Mouse (Mus musculus) forebrain, embryonic 14.5 days (tissue): ENCODE results near the gene Zfp524. TPM values are rescaled to one million over a fixed set of nuclear protein-coding genes. Genes with fewer than 3 reads are reported as not detected.

Experiments used
- ATAC-seq: fragments of 200-750 bp; cut with Nextera tagmentation; 2 replicates; pipeline ENCODE4 v1.8.0; 2017; ENCODE audit warnings: mild to moderate bottlenecking, moderate library complexity
- DNase-seq: peaks from one replicate; pipeline ENCODE4 v3.0.0-alpha.2; 2015; ENCODE audit warnings: low spot score
- H3K27ac ChIP-seq: fragments of 300-500 bp; sonication (generic); 2 replicates; pipeline ENCODE4 v1.5.1; 2014; ENCODE audit warnings: low read depth, mild to moderate bottlenecking, control low read depth, low read length, moderate library complexity
- H3K27me3 ChIP-seq: fragments of 300-500 bp; sonication (generic); replicated peaks from 2 replicates; pipeline ENCODE4 v1.6.1; 2014; ENCODE audit warnings: low read length, control low read depth, mixed read lengths; ENCODE audit not compliant: control insufficient read depth, insufficient read depth
- H3K36me3 ChIP-seq: fragments of 300-500 bp; sonication (generic); 2 replicates; pipeline ENCODE4 v1.6.1; 2014; ENCODE audit warnings: low read length, control low read depth; ENCODE audit not compliant: control insufficient read depth, insufficient read depth
- H3K4me1 ChIP-seq: fragments of 300-500 bp; sonication (generic); 2 replicates; pipeline ENCODE4 v1.6.1; 2014; ENCODE audit warnings: antibody characterized with exemption, low read length, control low read depth; ENCODE audit not compliant: control insufficient read depth, insufficient read depth
- H3K4me2 ChIP-seq: fragments of 300-500 bp; sonication (generic); 2 replicates; pipeline ENCODE4 v1.6.1; 2014; ENCODE audit warnings: mild to moderate bottlenecking, control low read depth, low read length
- H3K4me3 ChIP-seq: fragments of 300-500 bp; sonication (generic); 2 replicates; pipeline ENCODE4 v1.5.1; 2014; ENCODE audit warnings: low read depth, low read length, control low read depth
- H3K9ac ChIP-seq: fragments of 300-500 bp; sonication (generic); 2 replicates; pipeline ENCODE4 v1.6.1; 2014; ENCODE audit warnings: mild to moderate bottlenecking, low read length, control low read depth, moderate library complexity
- H3K9me3 ChIP-seq: fragments of 300-500 bp; sonication (generic); replicated peaks from 2 replicates; pipeline ENCODE4 v1.6.1; 2016; ENCODE audit warnings: low read length, control low read depth, mixed read lengths; ENCODE audit not compliant: control insufficient read depth
- WGBS: fragments of 180-500 bp; shearing (Covaris S2); extraction: QIAGEN DNeasy Blood & Tissue Kit; methylation state at CpG from one replicate; pipeline ENCODE4 v1.1.7; 2014; 5-methylcytosine and 5-hydroxymethylcytosine counted together
- polyA plus RNA-seq: library from polyadenylated mRNA; unstranded; fragments of >200 nt; fragmentation: Nextera tagmentation; extraction: Ambion mirVana; gene quantifications from 2 replicates; pipeline ENCODE4 v1.2.1, GENCODE M21; 2014

The Zfp524 gene
- polyA plus RNA-seq, 1 experiment from 2014 or later, result 13.5 TPM

- WGBS, result 9% methylated on average over 11 of the region's 12 CpGs
- DNase-seq (no peak), ATAC-seq (no peak)
- Histone ChIP-seq H3K27me3 (peaks cover 46% of the 10 kb centered on the region), H3K4me3 (peak overlapping the region; percentile 78), H3K9me3 (no peaks in the 10 kb centered on the region), H3K27ac (no peak overlapping the region), H3K9ac (peak overlapping the region; percentile 91), H3K36me3 (no peaks in the 10 kb centered on the region), H3K4me2 (peak overlapping the region; percentile 90), H3K4me1 (peaks cover 26% of the 10 kb centered on the region)
Observed at GRCm38 (mm10) chr7:5052438-5052837, 38.2 kb downstream of the Zfp524 start.

GRCm38 (mm10) chr7:5052931-5053343 lies 38.7 kb downstream of the Zfp524 start:
- DNase-seq (no peak), ATAC-seq (no peak)
- 6% methylated on average over 45 of the region's 45 CpGs for WGBS
- Histone ChIP-seq H3K4me1 (peaks cover 26% of the 10 kb centered on the region), H3K27me3 (peaks cover 51% of the 10 kb centered on the region), H3K36me3 (no peaks in the 10 kb centered on the region), H3K4me2 (peak overlapping the region; percentile 90), H3K27ac (no peak overlapping the region), H3K9ac (peak overlapping the region; percentile 91), H3K4me3 (peak overlapping the region; percentile 78), H3K9me3 (no peaks in the 10 kb centered on the region)

GRCm38 (mm10) chr7:5053456-5054179 lies 39.4 kb downstream of the Zfp524 start:
- Histone ChIP-seq H3K4me2 (peak overlapping the region; percentile 90), H3K27ac (no peak overlapping the region), H3K9ac (peak overlapping the region; percentile 91), H3K4me1 (peaks cover 26% of the 10 kb centered on the region), H3K9me3 (no peaks in the 10 kb centered on the region), H3K36me3 (no peaks in the 10 kb centered on the region), H3K4me3 (peak overlapping the region; percentile 78), H3K27me3 (peaks cover 54% of the 10 kb centered on the region)
- no peak for ATAC-seq
- DNase-seq, result no peak
- WGBS, result 10% methylated on average over 32 of the region's 32 CpGs

- no peaks in the 10 kb centered on the region for H3K36me3 ChIP-seq
- DNase-seq (peak; percentile 60), ATAC-seq (no peak)
- H3K27me3 ChIP-seq, result peaks cover 54% of the 10 kb centered on the region
- peak overlapping the region; percentile 56 for H3K4me2 ChIP-seq
- peak overlapping the region; percentile 50 for H3K4me3 ChIP-seq
- 5% methylated on average over 35 of the region's 55 CpGs for WGBS
- H3K9me3 ChIP-seq, result no peaks in the 10 kb centered on the region
- peak overlapping the region; percentile 77 for H3K9ac ChIP-seq
- peak overlapping the region; percentile 5; the same call in 1 of the 2 replicates for H3K27ac ChIP-seq
- H3K4me1 ChIP-seq, result peaks cover 32% of the 10 kb centered on the region
Observed at GRCm38 (mm10) chr7:5056651-5057263, 42.5 kb downstream of the Zfp524 start.

GRCm38 (mm10) chr7:5057381-5057780 lies 43.2 kb downstream of the Zfp524 start:
- DNase-seq (no peak), ATAC-seq (no peak)
- peak overlapping the region; percentile 56 for H3K4me2 ChIP-seq
- H3K36me3 ChIP-seq, result no peaks in the 10 kb centered on the region
- peak overlapping the region; percentile 50 for H3K4me3 ChIP-seq
- peaks cover 54% of the 10 kb centered on the region for H3K27me3 ChIP-seq
- no peaks in the 10 kb centered on the region for H3K9me3 ChIP-seq
- peaks cover 27% of the 10 kb centered on the region for H3K4me1 ChIP-seq
- WGBS, result 44% methylated on average over 8 of the region's 8 CpGs
- peak overlapping the region; percentile 77 for H3K9ac ChIP-seq
- no peak overlapping the region for H3K27ac ChIP-seq

GRCm38 (mm10) chr7:5057804-5058203 lies 43.6 kb downstream of the Zfp524 start:
- Histone ChIP-seq H3K27ac (no peak overlapping the region), H3K9ac (peak overlapping the region; percentile 77; the same call in 1 of the 2 replicates), H3K36me3 (no peaks in the 10 kb centered on the region), H3K27me3 (peaks cover 51% of the 10 kb centered on the region), H3K4me2 (peak overlapping the region; percentile 56), H3K4me3 (peak overlapping the region; percentile 50), H3K4me1 (peaks cover 23% of the 10 kb centered on the region), H3K9me3 (no peaks in the 10 kb centered on the region)
- 37% methylated on average over 11 of the region's 11 CpGs for WGBS
- DNase-seq, result no peak
- ATAC-seq, result no peak

GRCm38 (mm10) chr7:5058631-5059030 lies 44.4 kb downstream of the Zfp524 start:
- H3K9ac ChIP-seq, result no peak overlapping the region
- DNase-seq (no peak), ATAC-seq (no peak)
- WGBS, result 92% methylated on average over 1 of the region's 1 CpGs
- no peak overlapping the region for H3K4me2 ChIP-seq
- no peak overlapping the region for H3K27ac ChIP-seq
- H3K4me1 ChIP-seq, result peaks cover 21% of the 10 kb centered on the region
- H3K27me3 ChIP-seq, result peaks cover 43% of the 10 kb centered on the region
- H3K36me3 ChIP-seq, result no peaks in the 10 kb centered on the region
- no peaks in the 10 kb centered on the region for H3K9me3 ChIP-seq
- H3K4me3 ChIP-seq, result no peak overlapping the region

- WGBS, result 92% methylated on average over 12 of the region's 12 CpGs
- no peak overlapping the region for H3K4me3 ChIP-seq
- H3K4me1 ChIP-seq, result peaks cover 23% of the 10 kb centered on the region
- no peak for ATAC-seq
- H3K36me3 ChIP-seq, result no peaks in the 10 kb centered on the region
- H3K27me3 ChIP-seq, result peaks cover 36% of the 10 kb centered on the region
- no peak overlapping the region for H3K27ac ChIP-seq
- peak overlapping the region; percentile 73; the same call in 1 of the 2 replicates for H3K4me2 ChIP-seq
- peak overlapping the region; percentile 93 for H3K9ac ChIP-seq
- no peaks in the 10 kb centered on the region for H3K9me3 ChIP-seq
- no peak for DNase-seq
Observed at GRCm38 (mm10) chr7:5059421-5059820, 45.2 kb downstream of the Zfp524 start.

- no peak for ATAC-seq
- DNase-seq, result peak; percentile 87
- no peaks in the 10 kb centered on the region for H3K36me3 ChIP-seq
- H3K27me3 ChIP-seq, result peaks cover 27% of the 10 kb centered on the region
- H3K9ac ChIP-seq, result peak overlapping the region; percentile 93
- peak overlapping the region; percentile 73 for H3K4me2 ChIP-seq
- no peaks in the 10 kb centered on the region for H3K9me3 ChIP-seq
- H3K4me1 ChIP-seq, result peaks cover 24% of the 10 kb centered on the region
- peak overlapping the region; percentile 77 for H3K4me3 ChIP-seq
- peak overlapping the region; percentile 98 for H3K27ac ChIP-seq
- WGBS, result 2% methylated on average over 27 of the region's 27 CpGs
Observed at GRCm38 (mm10) chr7:5060239-5060731, 46.1 kb downstream of the Zfp524 start.
